Mouse (Mus musculus) stomach, adult 2 months (tissue): Measurements from ENCODE around the gene Neurl3. TPM values are rescaled to one million over a fixed set of nuclear protein-coding genes. Genes with fewer than 3 reads are reported as not detected.

Experiments
- polyA plus RNA-seq: library from polyadenylated mRNA; depleted of rRNA; stranded (reverse); fragments of >200 nt; gene quantifications from 2 replicates; pipeline ENCODE4 v1.2.3, GENCODE M21; 2012; rRNA removed

The Neurl3 gene
- polyA plus RNA-seq = 11.1 and 15.1 TPM in 2 replicates

DNA sequence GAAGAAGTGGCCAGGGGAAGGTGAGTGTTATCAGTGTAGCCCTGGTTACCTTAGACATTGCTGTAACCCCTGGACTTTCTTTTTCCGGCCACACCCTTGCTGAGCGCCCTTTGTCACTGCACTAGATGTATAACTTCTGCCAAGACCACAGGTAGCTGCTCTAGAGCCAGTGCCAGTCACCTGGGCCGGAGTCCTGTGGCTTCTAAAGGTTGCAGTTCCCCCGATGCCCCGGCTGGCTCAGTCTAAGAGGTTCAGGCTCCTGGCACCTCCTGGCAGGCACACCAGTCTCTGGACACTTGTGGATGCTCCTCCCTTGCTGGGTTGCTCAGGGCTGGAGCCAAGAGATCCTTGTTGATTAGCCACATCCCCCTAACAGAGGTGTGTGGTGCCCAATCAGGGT lies at the start of gene Neurl3:
Neurl3 (minus strand) TSS at position 225 of the 400 bp plus-strand sequence.

DNA sequence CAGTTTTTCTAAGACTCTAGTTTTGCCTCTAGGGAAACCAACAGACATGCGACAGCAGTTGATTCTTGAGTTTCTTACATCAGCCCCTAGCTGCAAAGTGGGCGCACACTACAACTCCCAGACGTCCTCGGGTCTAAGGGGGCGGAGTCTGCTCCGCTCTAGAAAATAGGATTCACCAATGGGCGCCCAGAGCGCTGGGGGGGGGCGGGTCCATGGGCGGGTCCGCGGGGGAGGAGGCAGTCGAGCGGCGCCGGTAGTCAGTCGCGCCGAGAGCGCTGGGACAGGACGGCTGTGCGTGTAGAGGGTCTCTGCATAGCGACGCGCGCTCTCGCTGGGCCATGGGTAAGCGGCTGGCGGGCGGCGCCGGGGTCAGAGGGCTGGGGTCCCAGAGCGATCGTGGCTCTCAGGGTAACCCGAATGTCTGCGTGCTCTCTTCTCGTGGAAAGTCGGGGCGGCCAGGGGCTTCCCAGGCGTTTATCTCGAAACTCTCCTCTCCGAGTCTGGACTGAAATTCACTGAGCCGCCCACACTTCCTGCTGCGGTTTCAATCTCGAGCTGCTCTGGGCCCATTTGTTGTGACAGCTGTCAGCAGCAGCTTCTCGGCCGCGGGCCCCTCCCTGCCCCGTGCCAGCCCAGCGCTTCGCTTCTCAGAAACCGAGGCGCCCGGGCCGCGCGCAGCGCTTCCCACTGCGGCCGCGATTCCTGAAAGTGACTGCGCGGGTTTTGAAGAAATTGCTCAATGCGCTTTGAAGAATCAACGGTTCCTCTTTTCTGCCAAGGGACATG lies 33.2 kb upstream of the Neurl3 start, which contains the start of gene Arid5a:
Arid5a (plus strand) TSS at position 239 of the 786 bp plus-strand sequence.

DNA sequence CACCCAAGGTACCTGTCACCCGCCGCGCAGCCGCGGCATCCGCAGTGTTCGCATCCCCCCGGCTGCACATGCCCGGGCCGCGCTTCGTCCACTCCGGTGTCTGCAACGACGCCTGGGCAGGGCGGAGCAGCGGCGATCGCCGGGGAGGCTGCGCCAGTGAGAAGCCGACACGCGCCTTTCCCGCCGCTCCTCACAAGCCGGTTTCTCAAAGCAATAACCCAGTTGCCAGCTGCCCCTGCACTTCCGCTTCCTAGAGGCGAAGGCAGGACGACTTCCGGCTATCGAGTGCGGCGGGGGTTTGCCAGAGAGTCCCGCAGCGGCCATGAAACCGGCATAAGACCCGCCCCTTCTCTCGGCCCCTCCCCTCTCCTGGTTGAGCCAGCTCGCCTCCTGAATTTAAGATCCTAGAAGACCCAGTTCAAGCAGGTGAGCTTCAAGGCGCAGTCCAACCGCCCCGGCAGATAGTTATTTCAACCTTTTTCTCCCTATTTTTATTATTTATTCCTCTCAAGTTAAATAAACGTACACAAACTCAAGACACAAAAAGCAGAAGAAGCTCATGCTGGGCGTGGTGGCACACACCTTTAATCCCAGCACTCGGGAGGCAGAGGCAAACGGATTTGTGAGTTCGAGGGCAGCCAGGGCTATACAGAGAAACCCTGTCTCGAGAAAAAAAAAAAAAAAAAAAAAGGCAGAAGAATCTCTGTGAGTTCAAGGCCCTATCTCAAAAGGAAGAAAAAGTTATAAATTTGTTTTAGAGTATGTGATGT lies 30.2 kb downstream of the Neurl3 start, which contains the start of gene Uggt1:
Uggt1 (minus strand) TSS at position 663 of the 770 bp plus-strand sequence.

Other genes starting within 250 kb of the Neurl3 start
- gene Hs6st1, start 206.3 kb downstream of the Neurl3 start, polyA plus RNA-seq = 24.7 and 27.7 TPM in 2 replicates
- 4.3 and 5.5 TPM in 2 replicates for gene Uggt1, start 30.0 kb downstream of the Neurl3 start, polyA plus RNA-seq
- 3.7 and 4.1 TPM in 2 replicates for gene Arid5a, start 33.1 kb upstream of the Neurl3 start, polyA plus RNA-seq
- gene Kansl3, start 94.5 kb upstream of the Neurl3 start, polyA plus RNA-seq = 12.1 and 14.6 TPM in 2 replicates
- 0.03 TPM in 1 of 2 replicates, not detected in the other for gene Fer1l5, start 97.6 kb upstream of the Neurl3 start, polyA plus RNA-seq
- 2.5 and 3.7 TPM in 2 replicates for gene Lman2l, start 170.6 kb upstream of the Neurl3 start, polyA plus RNA-seq
- 16.8 and 16.9 TPM in 2 replicates for gene Cnnm4, start 196.9 kb upstream of the Neurl3 start, polyA plus RNA-seq
- gene Cnnm3, start 237.2 kb upstream of the Neurl3 start, polyA plus RNA-seq = 13.4 and 15.0 TPM in 2 replicates